Mouse (Mus musculus): ENCODE measurements around the gene Dnah2.

DNA sequence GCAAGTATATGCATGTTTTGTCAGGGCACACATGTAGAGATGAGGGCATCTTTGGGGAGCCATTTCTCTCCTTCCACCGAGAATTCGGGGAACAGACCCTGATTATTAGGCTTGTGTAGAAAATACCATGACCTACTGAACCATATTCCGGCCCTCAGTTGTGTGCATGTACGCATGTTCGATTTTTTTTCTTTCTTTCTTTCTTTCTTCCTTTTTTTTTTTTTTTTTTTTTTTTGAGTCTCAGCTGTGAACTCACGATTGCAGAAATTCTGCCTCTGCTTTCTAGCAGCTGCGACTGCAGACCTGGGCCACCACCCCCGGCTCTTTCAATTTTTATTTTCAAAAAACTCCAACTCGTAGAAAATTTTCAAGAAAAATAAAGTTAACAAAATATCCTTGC lies 23.2 kb downstream of the Dnah2 start:
- TF ChIP-seq CTCF (IDR thresholded peaks at IDR 0.05; ENCODE audit: control insufficient read depth, insufficient read depth, low read length): no peak
- no peak for TF ChIP-seq POLR2A (IDR thresholded peaks at IDR 0.05; ENCODE audit: borderline replicate concordance, control insufficient read depth, low read depth, low read length)
